Mouse (Mus musculus): ENCODE data around the gene Ciapin1.

- TF ChIP-seq CTCF (IDR thresholded peaks at IDR 0.05; ENCODE audit: low read depth) (no peak), EP300 (IDR thresholded peaks at IDR 0.05; ENCODE audit: low read depth) (no peak)
Observed at GRCm38 (mm10) chr8:94810855-94811254, 27.3 kb downstream of the Ciapin1 start.
